Mouse (Mus musculus) megakaryocyte, embryonic 14.5 days (primary cell): Measurements from ENCODE around the gene Tmem254b.
"Not testable (repeated sequence)": the region's sequence is repeated elsewhere in the genome, so short reads cannot be mapped to it uniquely, and the experiment has no call there.

Experiments used
- FLI1 ChIP-seq: IDR thresholded peaks from 2 replicates; pipeline ENCODE4 v1.6.1; 2012; ENCODE audit warnings: low read length, inconsistent platforms, mixed read lengths
- GATA1 ChIP-seq: IDR thresholded peaks from 3 replicates; pipeline ENCODE4 v1.6.1; 2012; ENCODE audit warnings: mixed read lengths, low read length, inconsistent platforms, borderline replicate concordance

DNA sequence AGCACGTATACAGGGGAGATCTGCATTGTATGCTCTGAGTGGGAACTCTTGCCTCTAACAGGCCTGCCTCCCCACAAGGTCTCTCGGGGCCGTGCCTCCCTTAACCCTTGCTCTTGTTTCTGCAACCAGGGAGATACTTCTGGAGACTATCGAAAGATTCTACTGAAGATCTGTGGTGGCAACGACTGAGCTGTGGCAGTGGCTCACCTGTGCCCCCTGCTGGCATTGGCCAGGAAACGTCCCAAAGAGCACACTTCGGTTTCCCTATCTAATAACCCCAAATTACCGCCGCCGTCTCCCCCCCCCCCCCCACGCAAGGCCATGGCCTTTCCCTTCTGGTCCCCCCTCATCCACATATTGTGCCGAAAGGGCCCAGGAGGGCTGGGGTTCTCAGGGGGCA, 41.6 kb downstream of the Tmem254b start:
- not testable (repeated sequence) for TF ChIP-seq GATA1, FLI1
